Mouse (Mus musculus) kidney, adult 2 months (tissue): ENCODE results near the gene Prss16. TPM values are rescaled to one million over a fixed set of nuclear protein-coding genes. Genes with fewer than 3 reads are reported as not detected.

Source experiments
- DNase-seq: peaks from one replicate; pipeline ENCODE4 v3.0.0; 2021
- H3K27ac ChIP-seq: fragments of 200-500 bp; 2 replicates; pipeline ENCODE4 v1.5.1; 2012; ENCODE audit warnings: low read depth, low read length, control low read depth, inconsistent platforms; ENCODE audit not compliant: insufficient read depth
- H3K27me3 ChIP-seq: fragments of 200-500 bp; replicated peaks from 2 replicates; pipeline ENCODE4 v1.6.1; 2012; ENCODE audit warnings: mild to moderate bottlenecking, moderate library complexity, low read length, inconsistent platforms; ENCODE audit not compliant: control insufficient read depth, insufficient read depth
- H3K36me3 ChIP-seq: fragments of 200-500 bp; 2 replicates; pipeline ENCODE4 v1.6.1; 2012; ENCODE audit warnings: mild to moderate bottlenecking, moderate library complexity, low read length, inconsistent platforms; ENCODE audit not compliant: control insufficient read depth, insufficient read depth
- H3K4me1 ChIP-seq: fragments of 200-500 bp; 2 replicates; pipeline ENCODE4 v1.6.1; 2011; ENCODE audit warnings: low read length; ENCODE audit not compliant: control insufficient read depth, insufficient read depth
- H3K4me3 ChIP-seq: fragments of 200-500 bp; 2 replicates; pipeline ENCODE4 v1.5.1; 2011; ENCODE audit warnings: mild to moderate bottlenecking, low read depth, low read length, control low read depth; ENCODE audit not compliant: insufficient read depth
- CTCF ChIP-seq: fragments of 200-500 bp; conservative IDR thresholded peaks from 2 replicates; pipeline ENCODE4 v1.5.1; 2011; ENCODE audit warnings: low read depth, mild to moderate bottlenecking, control low read depth, low read length, moderate library complexity, mixed read lengths; ENCODE audit not compliant: insufficient read depth, insufficient read length
- POLR2A ChIP-seq: fragments of 200-500 bp; IDR thresholded peaks from one replicate; pipeline ENCODE4 v1.6.1; 2011; ENCODE audit warnings: low read depth, low read length, control low read depth
- WGBS: fragments of 180-500 bp; shearing (Covaris S2); methylation state at CpG from one replicate; pipeline ENCODE4 v1.1.7; 2018; 5-methylcytosine and 5-hydroxymethylcytosine counted together
- polyA plus RNA-seq: library from polyadenylated mRNA; depleted of rRNA; stranded (reverse); fragments of >200 nt; gene quantifications from 2 replicates; pipeline ENCODE4 v1.2.3, GENCODE M21; 2012

The Prss16 gene
- polyA plus RNA-seq, 1 experiment, result not detected

GRCm38 (mm10) chr13:21999147-21999546, 10.4 kb downstream of the Prss16 start:
- Histone ChIP-seq H3K36me3 (no peaks in the 10 kb centered on the region), H3K4me3 (no peak overlapping the region), H3K27ac (no peak overlapping the region), H3K27me3 (peaks cover 10% of the 10 kb centered on the region), H3K4me1 (no peaks in the 10 kb centered on the region)
- no peak for DNase-seq
- no peak for TF ChIP-seq CTCF
- no peak for TF ChIP-seq POLR2A
- WGBS, result 34% methylated on average over 4 of the region's 4 CpGs

GRCm38 (mm10) chr13:21998412-21998811, 11.1 kb downstream of the Prss16 start:
- no peaks in the 10 kb centered on the region for H3K36me3 ChIP-seq
- no peak for DNase-seq
- no peak overlapping the region for H3K27ac ChIP-seq
- WGBS, result 18% methylated on average over 3 of the region's 3 CpGs
- no peak overlapping the region for H3K4me3 ChIP-seq
- TF ChIP-seq POLR2A (no peak), CTCF (no peak)
- H3K27me3 ChIP-seq, result peaks cover 10% of the 10 kb centered on the region
- H3K4me1 ChIP-seq, result no peaks in the 10 kb centered on the region

GRCm38 (mm10) chr13:21997821-21998220, 11.7 kb downstream of the Prss16 start:
- no peak overlapping the region for H3K27ac ChIP-seq
- 8% methylated on average over 4 of the region's 4 CpGs for WGBS
- no peak for DNase-seq
- no peaks in the 10 kb centered on the region for H3K4me1 ChIP-seq
- no peak overlapping the region for H3K4me3 ChIP-seq
- no peaks in the 10 kb centered on the region for H3K36me3 ChIP-seq
- peaks cover 10% of the 10 kb centered on the region for H3K27me3 ChIP-seq
- TF ChIP-seq CTCF, result no peak
- TF ChIP-seq POLR2A, result no peak

GRCm38 (mm10) chr13:21997201-21997820, 12.2 kb downstream of the Prss16 start:
- Histone ChIP-seq H3K4me1 (no peaks in the 10 kb centered on the region), H3K4me3 (no peak overlapping the region), H3K27ac (no peak overlapping the region), H3K27me3 (peaks cover 10% of the 10 kb centered on the region), H3K36me3 (no peaks in the 10 kb centered on the region)
- 11% methylated on average over 21 of the region's 21 CpGs for WGBS
- no peak for DNase-seq
- TF ChIP-seq POLR2A (no peak), CTCF (no peak)

- TF ChIP-seq POLR2A, result no peak
- no peak for TF ChIP-seq CTCF
- Histone ChIP-seq H3K36me3 (no peaks in the 10 kb centered on the region), H3K27ac (no peak overlapping the region), H3K4me3 (no peak overlapping the region), H3K27me3 (peaks cover 10% of the 10 kb centered on the region), H3K4me1 (no peaks in the 10 kb centered on the region)
- DNase-seq, result no peak
- WGBS, result 8% methylated on average over 13 of the region's 13 CpGs
These were observed 12.7 kb downstream of the Prss16 start for GRCm38 (mm10) chr13:21996840-21997185.

- Histone ChIP-seq H3K36me3 (no peaks in the 10 kb centered on the region), H3K4me3 (no peak overlapping the region)
- 12% methylated on average over 12 of the region's 12 CpGs for WGBS
These were observed 13.3 kb downstream of the Prss16 start for GRCm38 (mm10) chr13:21996101-21996839.

GRCm38 (mm10) chr13:21995331-21995914, 14.1 kb downstream of the Prss16 start:
- no peak overlapping the region for H3K27ac ChIP-seq
- TF ChIP-seq CTCF, result no peak
- TF ChIP-seq POLR2A, result no peak
- DNase-seq, result peak; percentile 19
- 6% methylated on average over 21 of the region's 21 CpGs for WGBS
- no peak overlapping the region for H3K4me3 ChIP-seq
- H3K4me1 ChIP-seq, result no peaks in the 10 kb centered on the region
- H3K27me3 ChIP-seq, result peaks cover 10% of the 10 kb centered on the region
- H3K36me3 ChIP-seq, result no peaks in the 10 kb centered on the region

More at GRCm38 (mm10) chr13:21996101-21996839, 13.3 kb downstream of the Prss16 start:
- Histone ChIP-seq H3K27ac (no peak overlapping the region), H3K27me3 (peaks cover 10% of the 10 kb centered on the region), H3K4me1 (no peaks in the 10 kb centered on the region)
- DNase-seq, result peak; percentile 8
- no peak for TF ChIP-seq CTCF
- no peak for TF ChIP-seq POLR2A
